Mouse (Mus musculus) erythroblast, embryonic 14.5 days (primary cell): ENCODE data around the gene Aif1.

Source experiments
- GATA1 ChIP-seq: IDR thresholded peaks from 2 replicates; pipeline ENCODE4 v1.6.1; 2012; ENCODE audit warnings: low read length, inconsistent platforms, mixed read lengths
- TAL1 ChIP-seq: IDR thresholded peaks from 3 replicates; pipeline ENCODE4 v1.6.1; 2012; ENCODE audit warnings: low read length, inconsistent platforms, mixed read lengths

DNA sequence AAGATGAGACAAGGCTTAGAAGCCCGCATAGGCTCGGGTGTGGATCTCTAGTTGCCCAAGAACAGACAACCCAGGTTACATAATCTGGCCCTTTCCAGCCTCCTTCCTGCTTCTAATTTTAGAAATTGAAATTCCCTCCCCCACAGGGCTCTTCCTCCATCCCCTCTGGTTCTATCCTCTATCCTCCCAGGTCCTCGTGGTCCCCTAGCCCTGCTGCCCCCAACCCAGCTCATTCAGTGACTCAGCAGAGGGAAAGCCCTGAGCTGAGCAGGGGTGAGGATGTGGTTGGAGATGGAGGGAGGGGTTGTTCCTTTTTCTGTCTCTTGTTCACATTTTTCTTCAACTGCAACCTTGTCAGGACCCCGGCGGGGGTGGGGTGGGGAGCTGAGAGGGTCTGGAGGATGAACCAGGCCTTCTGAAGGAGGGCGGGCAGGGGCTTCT lies 43.8 kb upstream of the Aif1 start:
- TF ChIP-seq GATA1 (no peak), TAL1 (no peak)
